Mouse (Mus musculus) fibroblast of lung, adult 2 months (primary cell): ENCODE results near the gene Nup62.
A peak's percentile ranks its signal among the peaks of the same experiment; 100 is the strongest.

Experiments used
- DNase-seq: peaks from one replicate; pipeline ENCODE4 v3.0.0-alpha.2; 2011; ENCODE audit warnings: low read depth

The Nup62 gene

GRCm38 (mm10) chr7:44819391-44819790 lies 3.5 kb downstream of the Nup62 start:
- DNase-seq: no peak

GRCm38 (mm10) chr7:44819863-44820262 lies 4.0 kb downstream of the Nup62 start:
- DNase-seq: no peak

- no peak for DNase-seq
Observed at GRCm38 (mm10) chr7:44820525-44820924, 4.6 kb downstream of the Nup62 start.

GRCm38 (mm10) chr7:44821666-44822448 lies 6.0 kb downstream of the Nup62 start:
- DNase-seq: no peak

- no peak for DNase-seq
Observed at GRCm38 (mm10) chr7:44823409-44823808, 7.5 kb downstream of the Nup62 start.

GRCm38 (mm10) chr7:44824872-44825271 lies 9.0 kb downstream of the Nup62 start:
- DNase-seq: peak; percentile 40

GRCm38 (mm10) chr7:44826771-44827170 lies 10.9 kb downstream of the Nup62 start:
- no peak for DNase-seq

- DNase-seq: no peak
Observed at GRCm38 (mm10) chr7:44828706-44829105, 12.8 kb downstream of the Nup62 start.

GRCm38 (mm10) chr7:44832763-44833162 lies 16.9 kb downstream of the Nup62 start:
- DNase-seq: no peak

- DNase-seq: no peak
Observed at GRCm38 (mm10) chr7:44835373-44836015, 19.6 kb downstream of the Nup62 start.

GRCm38 (mm10) chr7:44836016-44836404 lies 20.1 kb downstream of the Nup62 start:
- no peak for DNase-seq

GRCm38 (mm10) chr7:44836423-44837053 lies 20.6 kb downstream of the Nup62 start:
- DNase-seq: no peak

GRCm38 (mm10) chr7:44838073-44838472 lies 22.2 kb downstream of the Nup62 start:
- DNase-seq: no peak

- no peak for DNase-seq
Observed at GRCm38 (mm10) chr7:44839171-44839490, 23.2 kb downstream of the Nup62 start.

GRCm38 (mm10) chr7:44839491-44840191 lies 23.8 kb downstream of the Nup62 start:
- no peak for DNase-seq

- DNase-seq: no peak
Observed at GRCm38 (mm10) chr7:44840426-44840825, 24.5 kb downstream of the Nup62 start.

- DNase-seq: no peak
Observed at GRCm38 (mm10) chr7:44841825-44842463, 26.1 kb downstream of the Nup62 start.

GRCm38 (mm10) chr7:44845006-44845405 lies 29.1 kb downstream of the Nup62 start:
- DNase-seq: no peak

GRCm38 (mm10) chr7:44846804-44847203 lies 30.9 kb downstream of the Nup62 start:
- DNase-seq: no peak

- DNase-seq: no peak
Observed at GRCm38 (mm10) chr7:44847772-44848171, 31.9 kb downstream of the Nup62 start.

GRCm38 (mm10) chr7:44848561-44849415 lies 32.9 kb downstream of the Nup62 start, which contains the start of the genes Akt1s1 and Tbc1d17:
Gene Akt1s1 (plus strand): TSS chr7:44848991.
Gene Tbc1d17 (minus strand): TSS chr7:44849079.
- DNase-seq: peak; percentile 100
